In genomic region chr1:188973078-188973477, GRCm38 (mm10) we compare ENCODE assay signal across 16 mouse cellular contexts. TPM values are rescaled to one million over a fixed set of nuclear protein-coding genes. Genes with fewer than 3 reads are reported as not detected.
A peak's percentile ranks its signal among the peaks of the same experiment; 100 is the strongest.
DNase-seq lines count a peak whose midpoint lies in the region; ATAC-seq and TF ChIP-seq lines count a peak whose summit lies in the region.
"Had no signal": no experiment of that assay in that cellular context is flagged by ENCODE, and none has a peak within 500 bp of the region (broad histone marks: within the 10 kb centered on the region; RNA-seq: fewer than 3 reads in every experiment).

No protein-coding gene starts in this region.

- DNase-seq in heart, postnatal 25 days (ENCODE audit: low spot score): no peak
- no peak for DNase-seq in stomach, postnatal 0 days (ENCODE audit: low spot score)
- no peak for DNase-seq in adrenal gland, postnatal 10 days
- no peak for DNase-seq in adrenal gland, postnatal 36 days
- DNase-seq in thymus, postnatal 4 days: no peak
- DNase-seq: adrenal gland, postnatal 14 days; cerebellum, adult 11 months; forebrain, postnatal 0 days; gastrocnemius, postnatal 36 days; thymus, postnatal 14 days had no signal

- peak overlapping the region; percentile 74 for H3K27ac ChIP-seq in heart, embryonic 11.5 days (ENCODE audit: low read depth, low read length)
- no peak overlapping the region for H3K27ac ChIP-seq in stomach, embryonic 14.5 days (ENCODE audit: low read length)
- no peak overlapping the region for H3K27ac ChIP-seq in stomach, postnatal 0 days (replicated peaks)
- H3K27ac ChIP-seq in liver, embryonic 16.5 days (ENCODE audit: low read length): peak overlapping the region; percentile 96
- H3K27ac ChIP-seq: embryonic facial prominence, embryonic 15.5 days; hindbrain, postnatal 0 days had no signal

- TF ChIP-seq EP300 in stomach, postnatal 0 days (optimal IDR thresholded peaks at IDR 0.05): no peak

- H3K27me3 ChIP-seq in heart, embryonic 11.5 days (ENCODE audit: control insufficient read depth, insufficient read depth, low read length): no peaks in the 10 kb centered on the region
- H3K27me3 ChIP-seq in stomach, embryonic 14.5 days (ENCODE audit: control insufficient read depth, insufficient read depth, low read length): no peaks in the 10 kb centered on the region
- H3K27me3 ChIP-seq in stomach, postnatal 0 days (ENCODE audit: control insufficient read depth, insufficient read depth, low read length): no peaks in the 10 kb centered on the region
- H3K27me3 ChIP-seq in liver, embryonic 16.5 days (ENCODE audit: control insufficient read depth, insufficient read depth, low read depth, low read length): no peaks in the 10 kb centered on the region
- H3K27me3 ChIP-seq: embryonic facial prominence, embryonic 15.5 days; megakaryocyte, embryonic 14.5 days had no signal

- H3K9me3 ChIP-seq in heart, embryonic 11.5 days (replicated peaks; ENCODE audit: control insufficient read depth, low read length): no peaks in the 10 kb centered on the region
- H3K9me3 ChIP-seq in stomach, embryonic 14.5 days (ENCODE audit: control insufficient read depth, low read depth, low read length): no peaks in the 10 kb centered on the region
- no peaks in the 10 kb centered on the region for H3K9me3 ChIP-seq in stomach, postnatal 0 days (ENCODE audit: control insufficient read depth, low read length)
- no peaks in the 10 kb centered on the region for H3K9me3 ChIP-seq in liver, embryonic 16.5 days (replicated peaks; ENCODE audit: control insufficient read depth, low read length)
- H3K9me3 ChIP-seq: embryonic facial prominence, embryonic 15.5 days; megakaryocyte, embryonic 14.5 days had no signal

- intact Hi-C loops in heart, postnatal 25 days (cut with DNase I): no loop called here

- ATAC-seq in heart, embryonic 11.5 days (replicated peaks; ENCODE audit: insufficient number of reproducible peaks, low FRiP score, low TSS enrichment): peak; percentile 90
- peak; percentile 67; the same call in 1 of the 2 replicates for ATAC-seq in stomach, embryonic 14.5 days (ENCODE audit: insufficient number of reproducible peaks, insufficient read depth, low FRiP score, low read depth)
- no peak for ATAC-seq in stomach, postnatal 0 days (ENCODE audit: low FRiP score, low TSS enrichment)
- ATAC-seq in liver, embryonic 16.5 days (ENCODE audit: low read depth): peak; percentile 93
- ATAC-seq: forebrain, postnatal 0 days; hindbrain, postnatal 0 days had no signal

- TF ChIP-seq CTCF in stomach, postnatal 0 days (IDR thresholded peaks at IDR 0.05; ENCODE audit: low read depth): no peak

- H3K4me3 ChIP-seq in heart, embryonic 11.5 days (ENCODE audit: low read depth, low read length): no peak overlapping the region
- no peak overlapping the region for H3K4me3 ChIP-seq in stomach, embryonic 14.5 days (ENCODE audit: low read depth, low read length)
- no peak overlapping the region for H3K4me3 ChIP-seq in stomach, postnatal 0 days (ENCODE audit: low read depth, low read length)
- H3K4me3 ChIP-seq in liver, embryonic 16.5 days (ENCODE audit: low read depth, low read length): no peak overlapping the region; the same call in 1 of the 2 replicates
- H3K4me3 ChIP-seq: embryonic facial prominence, embryonic 15.5 days; megakaryocyte, embryonic 14.5 days had no signal

- no peak overlapping the region for H3K9ac ChIP-seq in heart, embryonic 11.5 days (ENCODE audit: low read depth, low read length)
- no peak overlapping the region for H3K9ac ChIP-seq in stomach, embryonic 14.5 days (replicated peaks; ENCODE audit: low read depth, low read length)
- H3K9ac ChIP-seq in stomach, postnatal 0 days (ENCODE audit: low read length): no peak overlapping the region
- H3K9ac ChIP-seq in liver, embryonic 16.5 days (ENCODE audit: low read depth, low read length): 0 out of 2 replicates have a peak overlapping the region, but pooled peaks have one; percentile 47
- H3K9ac ChIP-seq: embryonic facial prominence, embryonic 15.5 days; forebrain, postnatal 0 days had no signal

- H3K4me2 ChIP-seq in heart, embryonic 11.5 days: no peak overlapping the region
- no peak overlapping the region for H3K4me2 ChIP-seq in stomach, embryonic 14.5 days (replicated peaks; ENCODE audit: low read depth, low read length)
- no peak overlapping the region for H3K4me2 ChIP-seq in stomach, postnatal 0 days (replicated peaks; ENCODE audit: low read depth)
- peak overlapping the region; percentile 44; the same call in 1 of the 2 replicates for H3K4me2 ChIP-seq in liver, embryonic 16.5 days (ENCODE audit: low read depth, low read length)
- H3K4me2 ChIP-seq: embryonic facial prominence, embryonic 15.5 days had no signal

- WGBS in heart, embryonic 11.5 days (ENCODE audit: insufficient replicate concordance): 82% methylated on average over 6 of the region's 6 CpGs
- 97% methylated on average over 6 of the region's 6 CpGs for WGBS in stomach, embryonic 14.5 days
- WGBS in stomach, postnatal 0 days: 88% methylated on average over 6 of the region's 6 CpGs
- WGBS in liver, embryonic 16.5 days (ENCODE audit: insufficient replicate concordance): 43% methylated on average over 6 of the region's 6 CpGs

- no peaks in the 10 kb centered on the region for H3K4me1 ChIP-seq in heart, embryonic 11.5 days (ENCODE audit: control insufficient read depth, insufficient read depth, low read length)
- no peaks in the 10 kb centered on the region for H3K4me1 ChIP-seq in stomach, embryonic 14.5 days (ENCODE audit: control insufficient read depth, insufficient read depth, low read length)
- no peaks in the 10 kb centered on the region for H3K4me1 ChIP-seq in stomach, postnatal 0 days (replicated peaks; ENCODE audit: control insufficient read depth, insufficient read depth)
- peaks cover 15% of the 10 kb centered on the region for H3K4me1 ChIP-seq in liver, embryonic 16.5 days (ENCODE audit: control insufficient read depth, low read depth, low read length)
- H3K4me1 ChIP-seq: embryonic facial prominence, embryonic 15.5 days had no signal

- H3K36me3 ChIP-seq in heart, embryonic 11.5 days (ENCODE audit: control insufficient read depth, insufficient read depth, low read length): peaks cover 28% of the 10 kb centered on the region
- H3K36me3 ChIP-seq in stomach, embryonic 14.5 days (ENCODE audit: control insufficient read depth, insufficient read depth, low read length): peaks cover 56% of the 10 kb centered on the region
- H3K36me3 ChIP-seq in stomach, postnatal 0 days (ENCODE audit: control insufficient read depth, insufficient read depth, low read length): peaks cover 22% of the 10 kb centered on the region
- peaks cover 29% of the 10 kb centered on the region for H3K36me3 ChIP-seq in liver, embryonic 16.5 days (ENCODE audit: control insufficient read depth, insufficient read depth)

RNA-seq across cellular contexts. Expression of gene Kctd3, which starts 34.6 kb away (rescaled TPM):
- polyA plus RNA-seq in heart, embryonic 11.5 days (2014; fragmentation: Nextera tagmentation; extraction: Ambion mirVana): 22.6 and 26.5 TPM in 2 replicates
- total RNA-seq in heart, postnatal 25 days (2021): 10 to 100 TPM; 24.8 to 30.8 TPM
- polyA plus RNA-seq in stomach, embryonic 14.5 days (2014; fragmentation: Nextera tagmentation; extraction: Ambion mirVana): 36.0 and 36.2 TPM in 2 replicates
- polyA plus RNA-seq in stomach, postnatal 0 days (2015; fragmentation: Nextera tagmentation; extraction: Ambion mirVana): 13.6 and 16.0 TPM in 2 replicates
- polyA plus RNA-seq in liver, embryonic 16.5 days (2015; fragmentation: Nextera tagmentation; extraction: Ambion mirVana): 8.7 and 9.3 TPM in 2 replicates
- total RNA-seq in adrenal gland, postnatal 10 days (2021): 10 to 100 TPM; 47.7 to 53.3 TPM
- 10 to 100 TPM; 30.9 to 33.7 TPM for total RNA-seq in adrenal gland, postnatal 36 days (2021)

Comparison
In these comparisons a context has a peak if more than half of its experiments do, and no peak if none do; other contexts are left out.
1. H3K27ac ChIP-seq: peak in heart, embryonic 11.5 days (single experiment) and liver, embryonic 16.5 days (single experiment); none in stomach, embryonic 14.5 days (single experiment) and stomach, postnatal 0 days (single experiment).